Mouse (Mus musculus) cortical plate, adult 2 months (tissue): ENCODE results near the gene Gga1.

Source experiments
- CTCF ChIP-seq: fragments of 200-500 bp; IDR thresholded peaks from 2 replicates; pipeline ENCODE4 v1.5.1; 2011; ENCODE audit warnings: mild to moderate bottlenecking, control low read depth, low read length; ENCODE audit not compliant: insufficient read depth; ENCODE audit errors: extremely low read depth
- POLR2A ChIP-seq: fragments of 200-500 bp; IDR thresholded peaks from 2 replicates; pipeline ENCODE4 v1.6.1; 2011; ENCODE audit warnings: mild to moderate bottlenecking, low read length, control low read depth; ENCODE audit not compliant: insufficient read depth; ENCODE audit errors: extremely low read depth

- TF ChIP-seq CTCF (no peak), POLR2A (no peak)
Measured at GRCm38 (mm10) chr15:78849485-78849884, 27.5 kb upstream of the Gga1 start.
